Mouse (Mus musculus) liver, embryonic 14.5 days (tissue): ENCODE results near the gene Tbce.

ENCODE experiments used
- CTCF ChIP-seq: IDR thresholded peaks from 2 replicates; pipeline ENCODE4 v1.5.1; 2016; ENCODE audit warnings: antibody characterized with exemption, low read depth, control low read depth
- EP300 ChIP-seq: IDR thresholded peaks from 2 replicates; pipeline ENCODE4 v1.6.1; 2016; ENCODE audit warnings: antibody characterized with exemption, low read depth

GRCm38 (mm10) chr13:13960211-13960610 is 79.2 kb downstream of the Tbce start:
- TF ChIP-seq CTCF (no peak), EP300 (no peak)
